Comparison of ENCODE assay signal across 9 mouse cellular contexts in the genomic region with DNA sequence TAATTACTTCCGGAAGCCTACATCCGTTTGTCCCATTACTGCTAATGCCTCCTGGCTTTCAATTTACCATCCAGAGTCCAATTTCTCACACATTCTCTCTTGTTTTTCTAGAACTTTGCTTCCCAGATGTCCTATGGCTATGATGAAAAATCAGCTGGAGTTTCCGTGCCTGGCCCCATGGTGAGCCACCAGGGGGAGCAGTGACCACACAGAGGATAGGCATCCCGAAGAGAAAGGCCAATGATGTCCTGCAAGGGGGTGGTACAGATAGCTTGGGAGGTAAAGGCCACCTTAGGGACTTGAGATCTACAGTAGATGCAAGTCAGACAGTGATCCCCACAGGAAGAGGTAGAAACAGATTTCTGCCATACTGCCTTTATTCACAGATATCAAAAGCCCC. TPM values are rescaled to one million over a fixed set of nuclear protein-coding genes. Genes with fewer than 3 reads are reported as not detected.
DNase-seq lines count a peak whose midpoint lies in the region; ATAC-seq and TF ChIP-seq lines count a peak whose summit lies in the region.
"Had no signal": no experiment of that assay in that cellular context is flagged by ENCODE, and none has a peak within 500 bp of the region (broad histone marks: within the 10 kb centered on the region; RNA-seq: fewer than 3 reads in every experiment).

No protein-coding gene starts in this region.

- DNase-seq in 3T3-L1 (ENCODE audit: low read depth, low spot score) (peak; percentile 89), CH12.LX (ENCODE audit: extremely low read depth) (peak; percentile 67)
- DNase-seq in cerebellum, adult 8-10 months = peak; percentile 72
- DNase-seq in gastrocnemius, postnatal 25 days = peak; percentile 48
- DNase-seq in kidney, postnatal 14 days = peak; percentile 83
- DNase-seq in liver, embryonic 13.5 days = peak; percentile 40
- peak; percentile 70 for DNase-seq in right cerebral cortex, adult 18-20 months

- no peak overlapping the region for H3K27ac ChIP-seq in CH12.LX (ENCODE audit: insufficient read depth, low read depth)
- no peak overlapping the region; the same call in 1 of the 2 replicates for H3K27ac ChIP-seq in liver, embryonic 13.5 days

- no peaks in the 10 kb centered on the region for H3K36me3 ChIP-seq in CH12.LX (replicated peaks in 1 of 2; ENCODE audit: control insufficient read depth in 1 of 2, insufficient read depth in 1 of 2, low read length in 1 of 2)
- H3K36me3 ChIP-seq in liver, embryonic 13.5 days = no peaks in the 10 kb centered on the region

- peak; percentile 79 for TF ChIP-seq RAD21 in CH12.LX (IDR thresholded peaks at IDR 0.05; ENCODE audit: low read depth, low read length)

- no peak overlapping the region for H3K4me2 ChIP-seq in CH12.LX (ENCODE audit: insufficient read depth, low read depth, poor library complexity, severe bottlenecking)
- no peak overlapping the region for H3K4me2 ChIP-seq in liver, embryonic 13.5 days

- peak; percentile 84 to 97 for TF ChIP-seq CTCF in CH12.LX (conservative IDR thresholded peaks at IDR 0.05 in 1 of 2, IDR thresholded peaks at IDR 0.05 in 1 of 2; ENCODE audit: low read depth in 2 of 2, low read length in 2 of 2)

- H3K79me2 ChIP-seq in CH12.LX (replicated peaks; ENCODE audit: control insufficient read depth, extremely low read depth, insufficient read depth, poor library complexity, severe bottlenecking) = no peaks in the 10 kb centered on the region

- H3K27me3 ChIP-seq in CH12.LX (replicated peaks) = peaks cover 95% of the 10 kb centered on the region
- peaks cover 82% of the 10 kb centered on the region for H3K27me3 ChIP-seq in liver, embryonic 13.5 days

- in situ Hi-C loops in CH12.LX (cut with MboI; ENCODE audit: low pct_ligation_motif_present, low pct_unique_long_range_greater_than_20kb, low sequenced_read_pairs) = loop anchor here (5.0 to 10.0 kb wide), 3 partner anchors 33 to 204 kb away; no protein-coding TSS in a partner anchor

- no peak overlapping the region for H3K4me3 ChIP-seq in CH12.LX (replicated peaks in 1 of 3; ENCODE audit: low read depth in 2 of 3, low read length in 2 of 3, poor library complexity in 1 of 3)
- no peak overlapping the region for H3K4me3 ChIP-seq in liver, embryonic 13.5 days (replicated peaks)

- no peak overlapping the region for H3K9ac ChIP-seq in CH12.LX (ENCODE audit: insufficient read depth, low read depth)
- no peak overlapping the region for H3K9ac ChIP-seq in liver, embryonic 13.5 days

- no peaks in the 10 kb centered on the region for H3K9me3 ChIP-seq in CH12.LX (replicated peaks; ENCODE audit: low read length)
- no peaks in the 10 kb centered on the region for H3K9me3 ChIP-seq in liver, embryonic 13.5 days (replicated peaks)

- ATAC-seq in liver, embryonic 13.5 days (ENCODE audit: low read depth) = no peak
- ATAC-seq in erythroblast, adult 5-6 weeks (replicated peaks; ENCODE audit: low FRiP score, poor library complexity, severe bottlenecking) = no peak

- dilution Hi-C loops in CH12.LX (cut with MboI; ENCODE audit: extremely low pct_ligation_motif_present, extremely low pct_unique_long_range_greater_than_20kb, low sequenced_read_pairs) = no loop called here

- TF ChIP-seq POLR2A in CH12.LX (IDR thresholded peaks at IDR 0.05; ENCODE audit: low read depth, low read length) = no peak

- TF ChIP-seq EP300 in CH12.LX (IDR thresholded peaks at IDR 0.05; ENCODE audit: low read length) = no peak

- H3K4me1 ChIP-seq in CH12.LX (ENCODE audit: control insufficient read depth in 1 of 2, insufficient read depth in 2 of 2) = peaks cover 18 to 29% of the 10 kb centered on the region in 2 experiments
- H3K4me1 ChIP-seq in liver, embryonic 13.5 days (replicated peaks) = peaks cover 12% of the 10 kb centered on the region

- 16% methylated on average over 4 of the region's 4 CpGs for WGBS in liver, embryonic 13.5 days (ENCODE audit: insufficient replicate concordance)

TF ChIP-seq in CH12.LX, 34 proteins besides CTCF, POLR2A, EP300 and RAD21:
- TF ChIP-seq UBTF (IDR thresholded peaks at IDR 0.05; ENCODE audit: low read depth, low read length) (no peak), BHLHE40 (IDR thresholded peaks at IDR 0.05; ENCODE audit: low read depth, low read length) (no peak), ZC3H11A (IDR thresholded peaks at IDR 0.05; ENCODE audit: low read depth, low read length) (peak; percentile 53; the same call in 1 of the 2 replicates), SMC3 (IDR thresholded peaks at IDR 0.05; ENCODE audit: low read depth, low read length) (peak; percentile 98), MYC (IDR thresholded peaks at IDR 0.05; ENCODE audit: low read depth, low read length) (0 out of 2 replicates have a peak, but pooled peaks have one; percentile 30)
TF ChIP-seq in CH12.LX: peak in this region for 3.

RNA-seq across cellular contexts. Expression of gene Col1a1, which starts 3.3 kb away (rescaled TPM):
- total RNA-seq in CH12.LX (2012; rRNA removed) (0.13 TPM in 2 replicates), CH12.LX (2014; rRNA removed) (not detected in 2 replicates)
- 0.11 and 0.16 TPM in 2 replicates for polyA plus RNA-seq in CH12.LX (2012; ENCODE audit: insufficient read length, low read depth)
- 1,000 to 10,000 TPM; 1,080 to 1,200 TPM for total RNA-seq in gastrocnemius, postnatal 25 days (2021)
- polyA plus RNA-seq in liver, embryonic 13.5 days (2015; fragmentation: Nextera tagmentation; extraction: Ambion mirVana) = 83.0 and 85.6 TPM in 2 replicates
- total RNA-seq in erythroblast, adult 5-6 weeks (2015; ENCODE audit: low replicate concordance) = 0.21 TPM in 1 of 2 replicates, not detected in the other
- 0.68 TPM in 1 of 2 replicates, not detected in the other for total RNA-seq in erythroblast, adult 5-6 weeks (2017; ENCODE audit: low replicate concordance)

RNA-seq across cellular contexts. Expression of gene Hils1, which starts 28.1 kb away (rescaled TPM):
- total RNA-seq in CH12.LX (2012; rRNA removed) (not detected in 2 replicates), CH12.LX (2014; rRNA removed) (not detected in 2 replicates)
- not detected in 2 replicates for polyA plus RNA-seq in CH12.LX (2012; ENCODE audit: insufficient read length, low read depth)
- not detected for total RNA-seq in gastrocnemius, postnatal 25 days (2021)
- polyA plus RNA-seq in liver, embryonic 13.5 days (2015; fragmentation: Nextera tagmentation; extraction: Ambion mirVana) = not detected in 2 replicates
- total RNA-seq in erythroblast, adult 5-6 weeks (2015; ENCODE audit: low replicate concordance) = not detected in 2 replicates
- total RNA-seq in erythroblast, adult 5-6 weeks (2017; ENCODE audit: low replicate concordance) = not detected in 2 replicates
- polyA plus RNA-seq: large intestine, adult 2 months had no signal

RNA-seq across cellular contexts. Expression of gene Sgca, which starts 36.8 kb away (rescaled TPM):
- total RNA-seq in CH12.LX (2012; rRNA removed) (0.08 and 0.34 TPM in 2 replicates), CH12.LX (2014; rRNA removed) (not detected in 2 replicates)
- 0.39 and 0.45 TPM in 2 replicates for polyA plus RNA-seq in CH12.LX (2012; ENCODE audit: insufficient read length, low read depth)
- 100 to 1,000 TPM; 255 to 276 TPM for total RNA-seq in gastrocnemius, postnatal 25 days (2021)
- polyA plus RNA-seq in liver, embryonic 13.5 days (2015; fragmentation: Nextera tagmentation; extraction: Ambion mirVana) = 0.21 and 0.28 TPM in 2 replicates
- total RNA-seq in erythroblast, adult 5-6 weeks (2015; ENCODE audit: low replicate concordance) = not detected in 2 replicates
- not detected in 2 replicates for total RNA-seq in erythroblast, adult 5-6 weeks (2017; ENCODE audit: low replicate concordance)

RNA-seq across cellular contexts. Expression of gene Ppp1r9b, which starts 51.6 kb away (rescaled TPM):
- total RNA-seq in CH12.LX (2012; rRNA removed) = 21.2 and 21.8 TPM in 2 replicates
- total RNA-seq in CH12.LX (2014; rRNA removed) = 5.7 and 7.8 TPM in 2 replicates
- 20.3 and 21.2 TPM in 2 replicates for polyA plus RNA-seq in CH12.LX (2012; ENCODE audit: insufficient read length, low read depth)
- 10 to 100 TPM; 21.8 to 30.0 TPM for total RNA-seq in gastrocnemius, postnatal 25 days (2021)
- 10.0 and 10.6 TPM in 2 replicates for polyA plus RNA-seq in liver, embryonic 13.5 days (2015; fragmentation: Nextera tagmentation; extraction: Ambion mirVana)
- 21.9 and 30.7 TPM in 2 replicates for total RNA-seq in erythroblast, adult 5-6 weeks (2015; ENCODE audit: low replicate concordance)
- 41.1 and 45.2 TPM in 2 replicates for total RNA-seq in erythroblast, adult 5-6 weeks (2017; ENCODE audit: low replicate concordance)

Comparison
In these comparisons a context has a peak if more than half of its experiments do, and no peak if none do; other contexts are left out.
1. RNA of gene Col1a1, which starts 3.3 kb away (total RNA-seq): 1,080 to 1,200 TPM in gastrocnemius, postnatal 25 days; 0.21 to 0.68 TPM in erythroblast, adult 5-6 weeks and 0.13 TPM in CH12.LX; every median in the first group is over 100 times any median in the second.
2. RNA of gene Sgca, which starts 36.8 kb away (total RNA-seq): 255 to 276 TPM in gastrocnemius, postnatal 25 days; 0.08 to 0.34 TPM in CH12.LX and not detected in erythroblast, adult 5-6 weeks; every median in the first group is over 100 times any median in the second.
3. Peak in every context shown above with its lines, with median percentiles within 50 percentile points of each other: DNase-seq.